Mouse (Mus musculus) MEL (cell line): ENCODE results near the gene Mapkap1. TPM values are rescaled to one million over a fixed set of nuclear protein-coding genes. Genes with fewer than 3 reads are reported as not detected.

Source experiments
- DNase-seq: peaks from one replicate; pipeline ENCODE4 v3.0.0; 2011; ENCODE audit warnings: low read depth, low spot score
- H3K27ac ChIP-seq: 2 replicates; pipeline ENCODE4 v1.5.1; 2012; ENCODE audit warnings: low read depth, mild to moderate bottlenecking, control low read depth, low read length, moderate library complexity; ENCODE audit not compliant: control insufficient read depth
- H3K27me3 ChIP-seq, 2 experiments: fragments of 150-350 bp in 1 of 2; sonication (generic) in 1 of 2; 2 replicates each; pipeline ENCODE4 v1.6.1; 2012; ENCODE audit warnings: low read length in 2 of 2, mild to moderate bottlenecking in 2 of 2, improper control_type of control experiment in 1 of 2, moderate library complexity in 1 of 2; ENCODE audit not compliant: insufficient read depth in 2 of 2, control insufficient read depth in 1 of 2
- H3K36me3 ChIP-seq, 2 experiments: 2 replicates each; pipeline ENCODE4 v1.6.1; 2012 to 2014; ENCODE audit warnings: low read length in 2 of 2, improper control_type of control experiment in 1 of 2, inconsistent platforms in 1 of 2, mild to moderate bottlenecking in 1 of 2; ENCODE audit not compliant: insufficient read depth in 2 of 2, control insufficient read depth in 1 of 2
- H3K4me1 ChIP-seq, 2 experiments: fragments of 150-350 bp in 1 of 2; sonication (generic) in 1 of 2; 2 replicates each; pipeline ENCODE4 v1.6.1; 2012; ENCODE audit warnings: low read length in 2 of 2, improper control_type of control experiment in 1 of 2, mild to moderate bottlenecking in 1 of 2; ENCODE audit not compliant: insufficient read depth in 2 of 2, control insufficient read depth in 1 of 2
- H3K4me3 ChIP-seq, 2 experiments: fragments of 150-350 bp in 1 of 2; sonication (generic) in 1 of 2; 2 replicates each; pipeline ENCODE4 v1.5.1; 2012; ENCODE audit warnings: low read depth in 2 of 2, low read length in 2 of 2, mild to moderate bottlenecking in 2 of 2, moderate library complexity in 2 of 2, control low read depth in 1 of 2, improper control_type of control experiment in 1 of 2; ENCODE audit not compliant: control insufficient read depth in 1 of 2, insufficient read depth in 1 of 2
- H3K79me2 ChIP-seq: 2 replicates; pipeline ENCODE4 v1.6.1; 2012; ENCODE audit warnings: mild to moderate bottlenecking, low read length, moderate library complexity; ENCODE audit not compliant: control insufficient read depth, poor library complexity, insufficient read depth
- H3K9ac ChIP-seq: 2 replicates; pipeline ENCODE4 v1.6.1; 2012; ENCODE audit warnings: low read depth, mild to moderate bottlenecking, control low read depth, low read length, moderate library complexity; ENCODE audit not compliant: control insufficient read depth, poor library complexity, severe bottlenecking
- H3K9me3 ChIP-seq: fragments of 150-350 bp; sonication (generic); replicated peaks from 2 replicates; pipeline ENCODE4 v1.6.1; 2012; ENCODE audit warnings: mild to moderate bottlenecking, low read length, improper control_type of control experiment, moderate library complexity; ENCODE audit not compliant: insufficient read depth
- CHD1 ChIP-seq: IDR thresholded peaks from 2 replicates; pipeline ENCODE4 v1.6.1; 2012; ENCODE audit warnings: low read depth, mild to moderate bottlenecking, inconsistent platforms, low read length, improper control_type of control experiment
- CHD2 ChIP-seq: IDR thresholded peaks from 2 replicates; pipeline ENCODE4 v1.6.1; 2011; ENCODE audit warnings: low read length, improper control_type of control experiment
- CTCF ChIP-seq, 3 experiments: IDR thresholded peaks in 2 of 3; conservative IDR thresholded peaks in 1 of 3; 2 replicates each; pipeline ENCODE4 v1.5.1; 2011 to 2012; ENCODE audit warnings: low read length in 3 of 3, low read depth in 2 of 3, mild to moderate bottlenecking in 2 of 3, improper control_type of control experiment in 1 of 3, inconsistent platforms in 1 of 3, mixed read lengths in 1 of 3, moderate library complexity in 1 of 3; ENCODE audit not compliant: control insufficient read depth in 1 of 3, insufficient read depth in 1 of 3, poor library complexity in 1 of 3, severe bottlenecking in 1 of 3
- EP300 ChIP-seq, 2 experiments: IDR thresholded peaks; 2 replicates each; pipeline ENCODE4 v1.6.1; 2011; ENCODE audit warnings: improper control_type of control experiment in 2 of 2, low read length in 2 of 2, low read depth in 1 of 2, mild to moderate bottlenecking in 1 of 2
- GABPA ChIP-seq: IDR thresholded peaks from 2 replicates; pipeline ENCODE4 v1.6.1; 2012; ENCODE audit warnings: low read depth, mild to moderate bottlenecking, inconsistent platforms, low read length, improper control_type of control experiment, moderate library complexity
- MAFK ChIP-seq: IDR thresholded peaks from 2 replicates; pipeline ENCODE4 v1.6.1; 2011; ENCODE audit warnings: low read depth, mild to moderate bottlenecking, low read length, improper control_type of control experiment, borderline replicate concordance
- MEF2A ChIP-seq: IDR thresholded peaks from 2 replicates; pipeline ENCODE4 v1.6.1; 2014; ENCODE audit warnings: low read depth, mild to moderate bottlenecking, inconsistent platforms, low read length, improper control_type of control experiment; ENCODE audit not compliant: poor library complexity, insufficient replicate concordance, severe bottlenecking; ENCODE audit errors: extremely low read depth
- MXI1 ChIP-seq: IDR thresholded peaks from 2 replicates; pipeline ENCODE4 v1.6.1; 2011; ENCODE audit warnings: mild to moderate bottlenecking, low read depth, low read length, improper control_type of control experiment
- MYB ChIP-seq: IDR thresholded peaks from 2 replicates; pipeline ENCODE4 v1.6.1; 2011; ENCODE audit warnings: mild to moderate bottlenecking, low read depth, low read length, improper control_type of control experiment
- NELFE ChIP-seq: IDR thresholded peaks from 2 replicates; pipeline ENCODE4 v1.6.1; 2011; ENCODE audit warnings: low read depth, low read length, improper control_type of control experiment
- NRF1 ChIP-seq: IDR thresholded peaks from 2 replicates; pipeline ENCODE4 v1.6.1; 2014; ENCODE audit warnings: low read depth, mild to moderate bottlenecking, inconsistent platforms, low read length, improper control_type of control experiment, moderate library complexity; ENCODE audit not compliant: poor library complexity, insufficient read depth, severe bottlenecking
- POLR2AphosphoS2 ChIP-seq: IDR thresholded peaks from 2 replicates; pipeline ENCODE4 v1.6.1; 2011; ENCODE audit warnings: low read length, improper control_type of control experiment
- RAD21 ChIP-seq: IDR thresholded peaks from 2 replicates; pipeline ENCODE4 v1.6.1; 2011; ENCODE audit warnings: mild to moderate bottlenecking, low read depth, low read length, improper control_type of control experiment
- SIN3A ChIP-seq: IDR thresholded peaks from 2 replicates; pipeline ENCODE4 v1.6.1; 2012; ENCODE audit warnings: low read length, improper control_type of control experiment, inconsistent platforms
- SMC3 ChIP-seq: IDR thresholded peaks from 2 replicates; pipeline ENCODE4 v1.6.1; 2011; ENCODE audit warnings: low read depth, low read length, improper control_type of control experiment
- TCF12 ChIP-seq: IDR thresholded peaks from 2 replicates; pipeline ENCODE4 v1.6.1; 2014; ENCODE audit warnings: low read depth, mild to moderate bottlenecking, inconsistent platforms, low read length, improper control_type of control experiment, moderate library complexity
- UBTF ChIP-seq: IDR thresholded peaks from 2 replicates; pipeline ENCODE4 v1.6.1; 2012; ENCODE audit warnings: low read depth, mild to moderate bottlenecking, inconsistent platforms, low read length, improper control_type of control experiment, moderate library complexity, borderline replicate concordance; ENCODE audit not compliant: insufficient read depth
- USF2 ChIP-seq, 2 experiments: IDR thresholded peaks; 2 replicates each; pipeline ENCODE4 v1.6.1; 2011 to 2012; ENCODE audit warnings: improper control_type of control experiment in 2 of 2, low read length in 2 of 2, borderline replicate concordance in 1 of 2, inconsistent platforms in 1 of 2, low read depth in 1 of 2, mild to moderate bottlenecking in 1 of 2; ENCODE audit not compliant: insufficient read depth in 1 of 2
- ZKSCAN1 ChIP-seq: IDR thresholded peaks from 2 replicates; pipeline ENCODE4 v1.6.1; 2012; ENCODE audit warnings: low read depth, mild to moderate bottlenecking, inconsistent platforms, low read length, improper control_type of control experiment, moderate library complexity
- ZNF384 ChIP-seq: IDR thresholded peaks from 2 replicates; pipeline ENCODE4 v1.6.1; 2012; ENCODE audit warnings: low read depth, mild to moderate bottlenecking, inconsistent platforms, low read length, improper control_type of control experiment
- polyA plus RNA-seq, 2 experiments: library from polyadenylated mRNA; stranded (reverse) in 1 of 2; unstranded in 1 of 2; fragments of >175 nt in 1 of 2; fragments of >200 nt in 1 of 2; gene quantifications; 2 replicates each; pipeline versions ENCODE4 v1.2.1 to v1.2.4; 2012; ENCODE audit warnings: low replicate concordance in 2 of 2, low read depth in 1 of 2; ENCODE audit not compliant: insufficient read length in 2 of 2, insufficient read depth in 1 of 2, missing spikeins in 1 of 2
- total RNA-seq: library from RNA; depleted of rRNA; stranded (reverse); fragments of 300-350 nt; gene quantifications from 2 replicates; pipeline ENCODE4 v1.2.3, GENCODE M21; 2012

Mapkap1 gene
- total and polyA plus RNA-seq, 3 experiments: 42.1 to 52.5 TPM; not detected in 1

DNA sequence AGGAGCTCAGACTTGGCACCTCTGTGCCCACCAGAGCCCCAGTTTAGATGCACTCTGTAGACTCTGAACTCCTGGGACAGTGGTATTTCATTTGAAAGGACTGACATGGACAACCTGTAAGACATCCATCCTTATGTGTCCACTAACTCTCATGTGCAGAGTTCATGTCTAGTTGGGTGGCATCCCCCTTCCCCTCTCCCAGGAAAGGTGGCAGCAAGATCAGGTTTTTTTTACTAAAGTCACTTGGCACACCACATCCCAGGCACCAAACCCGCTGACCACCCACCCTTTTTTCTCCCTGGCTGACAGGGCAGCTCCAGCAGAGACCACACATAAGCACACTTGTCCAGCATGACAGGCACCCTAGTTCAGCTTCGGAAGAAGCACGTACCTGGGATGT lies 196.3 kb downstream of the Mapkap1 start:
- Histone ChIP-seq H3K9ac (no peak overlapping the region), H3K36me3 (no peaks in the 10 kb centered on the region), H3K27ac (no peak overlapping the region), H3K9me3 (no peaks in the 10 kb centered on the region), H3K27me3 (no peaks in the 10 kb centered on the region), H3K79me2 (no peaks in the 10 kb centered on the region), H3K4me3 (no peak overlapping the region), H3K4me1 (no peaks in the 10 kb centered on the region)
- no peak for DNase-seq
- TF ChIP-seq ZNF384: no peak
- no peak for TF ChIP-seq CHD2
- TF ChIP-seq MAFK: no peak
- TF ChIP-seq CTCF (IDR thresholded peaks at IDR 0.05 in 2 of 3, conservative IDR thresholded peaks at IDR 0.05 in 1 of 3; ENCODE audit: control insufficient read depth in 1 of 3, insufficient read depth in 1 of 3, low read depth in 2 of 3, low read length in 3 of 3, poor library complexity in 1 of 3, severe bottlenecking in 1 of 3): no peak
- no peak for TF ChIP-seq CHD1
- no peak for TF ChIP-seq SIN3A

- Histone ChIP-seq H3K9ac (no peak overlapping the region), H3K27me3 (no peaks in the 10 kb centered on the region), H3K79me2 (no peaks in the 10 kb centered on the region), H3K27ac (no peak overlapping the region), H3K9me3 (no peaks in the 10 kb centered on the region), H3K4me1 (no peaks in the 10 kb centered on the region), H3K36me3 (no peaks in the 10 kb centered on the region), H3K4me3 (no peak overlapping the region)
- DNase-seq: no peak
- TF ChIP-seq MAFK (no peak), RAD21 (no peak), NRF1 (no peak), GABPA (no peak), MXI1 (no peak), MYB (no peak), SMC3 (no peak), ZKSCAN1 (no peak), POLR2AphosphoS2 (no peak)
Observed at GRCm38 (mm10) chr2:34603653-34604214, 197.2 kb downstream of the Mapkap1 start.

DNA sequence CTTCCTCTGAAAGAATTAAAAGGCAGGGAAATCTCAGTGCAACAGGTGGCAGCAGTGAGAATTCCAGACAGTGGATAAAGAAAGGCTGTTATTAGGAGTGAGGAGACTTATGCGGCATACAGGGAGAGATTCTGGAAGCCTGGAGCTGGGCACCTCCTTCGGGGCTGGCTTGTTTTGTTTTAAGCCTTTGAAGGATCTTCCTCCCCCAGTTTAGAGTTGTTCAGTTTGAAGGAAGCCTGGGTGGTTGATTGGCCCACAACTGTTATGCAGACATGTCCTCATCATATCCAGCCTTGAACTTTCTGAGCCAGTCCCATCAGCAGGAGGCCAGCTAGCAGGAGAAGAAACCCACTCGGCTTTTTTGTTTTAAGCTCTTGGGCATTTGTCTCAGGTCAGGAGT lies 198.5 kb downstream of the Mapkap1 start:
- H3K27ac ChIP-seq: no peak overlapping the region
- no peaks in the 10 kb centered on the region for H3K9me3 ChIP-seq
- H3K4me1 ChIP-seq: no peaks in the 10 kb centered on the region
- no peak for TF ChIP-seq USF2 (IDR thresholded peaks at IDR 0.05; ENCODE audit: borderline replicate concordance in 1 of 2, insufficient read depth in 1 of 2, low read depth in 1 of 2, low read length in 2 of 2)
- TF ChIP-seq EP300 (IDR thresholded peaks at IDR 0.05; ENCODE audit: low read depth in 1 of 2, low read length in 2 of 2): no peak
- TF ChIP-seq CTCF (IDR thresholded peaks at IDR 0.05 in 2 of 3, conservative IDR thresholded peaks at IDR 0.05 in 1 of 3; ENCODE audit: control insufficient read depth in 1 of 3, insufficient read depth in 1 of 3, low read depth in 2 of 3, low read length in 3 of 3, poor library complexity in 1 of 3, severe bottlenecking in 1 of 3): no peak
- TF ChIP-seq MEF2A: no peak
- no peak for TF ChIP-seq NELFE
- TF ChIP-seq UBTF: no peak
- no peak for TF ChIP-seq GABPA
- no peak for TF ChIP-seq TCF12
- H3K9ac ChIP-seq: no peak overlapping the region
- no peaks in the 10 kb centered on the region for H3K79me2 ChIP-seq
- H3K27me3 ChIP-seq: no peaks in the 10 kb centered on the region
- no peak for DNase-seq
- H3K36me3 ChIP-seq: no peaks in the 10 kb centered on the region
- H3K4me3 ChIP-seq: no peak overlapping the region
